Mouse (Mus musculus): ENCODE data around the gene BC025920. TPM values are rescaled to one million over a fixed set of nuclear protein-coding genes. Genes with fewer than 3 reads are reported as not detected.
A peak's percentile ranks its signal among the peaks of the same experiment; 100 is the strongest.

BC025920 gene
- polyA plus RNA-seq, 1 experiment from 2014 or later: 0.55 TPM

- no peaks in the 10 kb centered on the region for H3K36me3 ChIP-seq
- peaks cover 51% of the 10 kb centered on the region for H3K4me1 ChIP-seq
- peak overlapping the region; percentile 54 for H3K4me2 ChIP-seq
- H3K27me3 ChIP-seq (replicated peaks): no peaks in the 10 kb centered on the region
- ATAC-seq (ENCODE audit: insufficient read depth, low FRiP score, low read depth): peak; percentile 44; the same call in 1 of the 2 replicates
- H3K4me3 ChIP-seq (replicated peaks): peak overlapping the region; percentile 30
- no peak overlapping the region for H3K9ac ChIP-seq
- 1% methylated on average over 10 of the region's 12 CpGs for WGBS
- H3K27ac ChIP-seq: peak overlapping the region; percentile 81
- H3K9me3 ChIP-seq: no peaks in the 10 kb centered on the region
These were observed 8.7 kb upstream of the BC025920 start for GRCm38 (mm10) chr10:81597137-81597950.

GRCm38 (mm10) chr10:81598342-81598741 lies 7.7 kb upstream of the BC025920 start:
- WGBS: 36% methylated on average over 3 of the region's 3 CpGs
- Histone ChIP-seq H3K4me1 (peaks cover 51% of the 10 kb centered on the region), H3K27ac (peak overlapping the region; percentile 12; the same call in 1 of the 2 replicates), H3K4me2 (no peak overlapping the region), H3K9me3 (no peaks in the 10 kb centered on the region), H3K36me3 (no peaks in the 10 kb centered on the region), H3K4me3 (replicated peaks) (no peak overlapping the region), H3K9ac (no peak overlapping the region), H3K27me3 (replicated peaks) (no peaks in the 10 kb centered on the region)
- ATAC-seq (ENCODE audit: insufficient read depth, low FRiP score, low read depth): no peak

GRCm38 (mm10) chr10:81598871-81599270 lies 7.2 kb upstream of the BC025920 start:
- no peak overlapping the region for H3K9ac ChIP-seq
- no peak for ATAC-seq (ENCODE audit: insufficient read depth, low FRiP score, low read depth)
- H3K36me3 ChIP-seq: no peaks in the 10 kb centered on the region
- H3K9me3 ChIP-seq: no peaks in the 10 kb centered on the region
- 0 out of 2 replicates have a peak overlapping the region, but pooled peaks have one; percentile 12 for H3K27ac ChIP-seq
- no peaks in the 10 kb centered on the region for H3K27me3 ChIP-seq (replicated peaks)
- WGBS: 33% methylated on average over 6 of the region's 6 CpGs
- H3K4me3 ChIP-seq (replicated peaks): no peak overlapping the region
- no peak overlapping the region for H3K4me2 ChIP-seq
- H3K4me1 ChIP-seq: peaks cover 51% of the 10 kb centered on the region

- ATAC-seq (ENCODE audit: insufficient read depth, low FRiP score, low read depth): no peak
- no peak overlapping the region for H3K9ac ChIP-seq
- peak overlapping the region; percentile 80; the same call in 1 of the 2 replicates for H3K27ac ChIP-seq
- WGBS: 58% methylated on average over 5 of the region's 5 CpGs
- H3K9me3 ChIP-seq: no peaks in the 10 kb centered on the region
- H3K36me3 ChIP-seq: no peaks in the 10 kb centered on the region
- peaks cover 52% of the 10 kb centered on the region for H3K4me1 ChIP-seq
- no peak overlapping the region for H3K4me3 ChIP-seq (replicated peaks)
- H3K27me3 ChIP-seq (replicated peaks): no peaks in the 10 kb centered on the region
- H3K4me2 ChIP-seq: no peak overlapping the region
These were observed 6.4 kb upstream of the BC025920 start for GRCm38 (mm10) chr10:81599630-81600029.

DNA sequence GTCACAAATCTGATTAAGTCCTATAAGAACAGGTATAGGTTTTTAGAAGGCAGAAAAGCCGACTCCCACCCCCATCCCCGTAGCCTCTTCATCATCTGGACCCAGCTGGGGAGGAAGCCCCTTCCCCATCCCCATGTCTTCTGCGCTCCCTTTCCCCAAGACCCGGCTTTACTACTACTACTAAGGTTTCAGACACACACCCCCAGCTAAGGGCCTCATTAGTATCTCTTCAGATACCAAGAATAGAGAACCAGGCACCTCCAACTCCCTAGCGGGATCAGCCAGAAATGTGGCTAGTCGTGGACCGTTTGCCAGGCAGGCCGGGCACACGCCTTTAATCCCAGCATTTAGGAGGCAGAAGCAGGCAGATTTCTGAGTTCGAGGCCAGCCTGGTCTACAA lies 6.0 kb upstream of the BC025920 start:
- 46% methylated on average over 10 of the region's 10 CpGs for WGBS
- peak overlapping the region; percentile 80; the same call in 1 of the 2 replicates for H3K27ac ChIP-seq
- peaks cover 55% of the 10 kb centered on the region for H3K4me1 ChIP-seq
- no peak overlapping the region for H3K9ac ChIP-seq
- ATAC-seq (ENCODE audit: insufficient read depth, low FRiP score, low read depth): no peak
- no peaks in the 10 kb centered on the region for H3K36me3 ChIP-seq
- no peaks in the 10 kb centered on the region for H3K27me3 ChIP-seq (replicated peaks)
- no peak overlapping the region for H3K4me3 ChIP-seq (replicated peaks)
- no peak overlapping the region for H3K4me2 ChIP-seq
- H3K9me3 ChIP-seq: no peaks in the 10 kb centered on the region

GRCm38 (mm10) chr10:81600738-81601203 lies 5.3 kb upstream of the BC025920 start, which contains the start of gene Tle6:
TSS of gene Tle6 (minus strand) at chr10:81601073.
- H3K9ac ChIP-seq: no peak within 1 kb of the TSS

DNA sequence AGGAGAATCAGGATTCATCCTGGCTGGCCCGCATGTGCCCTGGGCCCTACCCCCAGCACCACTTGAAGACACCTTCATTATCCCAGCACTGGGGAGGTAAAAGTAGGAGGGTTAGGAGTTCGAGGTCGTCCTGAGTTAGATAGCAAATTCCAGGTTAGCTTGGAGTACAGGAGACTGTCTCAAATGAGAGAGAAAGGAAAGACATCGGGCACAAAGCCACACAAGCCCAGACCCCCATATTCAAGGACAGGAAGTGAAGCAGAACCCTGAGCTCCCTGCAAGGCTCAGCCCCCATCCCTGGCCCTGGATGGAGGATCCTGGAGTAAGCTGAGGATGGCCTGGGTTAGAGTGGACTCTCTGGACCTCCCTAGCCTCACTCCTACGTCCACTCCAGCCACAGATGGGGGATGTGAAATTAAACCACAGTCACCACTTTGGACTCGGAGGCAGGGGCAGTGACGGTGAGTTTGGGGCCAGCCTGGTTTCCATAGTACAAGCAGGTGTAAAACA lies 4.6 kb upstream of the BC025920 start:
- no peak for ATAC-seq (ENCODE audit: insufficient read depth, low FRiP score, low read depth)
- Histone ChIP-seq H3K27ac (peak overlapping the region; percentile 70; the same call in 1 of the 2 replicates), H3K4me1 (peaks cover 49% of the 10 kb centered on the region), H3K4me3 (replicated peaks) (peak overlapping the region; percentile 32; the same call in 1 of the 2 replicates), H3K9me3 (no peaks in the 10 kb centered on the region), H3K9ac (no peak overlapping the region), H3K4me2 (peak overlapping the region; percentile 68), H3K36me3 (no peaks in the 10 kb centered on the region), H3K27me3 (replicated peaks) (no peaks in the 10 kb centered on the region)
- 26% methylated on average over 7 of the region's 7 CpGs for WGBS

More at GRCm38 (mm10) chr10:81600738-81601203, 5.3 kb upstream of the BC025920 start, which contains the start of gene Tle6:
- peak within 1 kb of the TSS; percentile 68 for H3K4me2 ChIP-seq
- WGBS: under 1% methylated on average over 28 of the region's 28 CpGs
- no peaks in the 10 kb centered on the region for H3K9me3 ChIP-seq
- peak within 1 kb of the TSS; percentile 32 for H3K4me3 ChIP-seq (replicated peaks)
- no peaks in the 10 kb centered on the region for H3K36me3 ChIP-seq
- ATAC-seq (ENCODE audit: insufficient read depth, low FRiP score, low read depth): peak; percentile 81
- H3K27me3 ChIP-seq (replicated peaks): no peaks in the 10 kb centered on the region
- peak within 1 kb of the TSS; percentile 80 for H3K27ac ChIP-seq
- H3K4me1 ChIP-seq: peaks cover 55% of the 10 kb centered on the region

DNA sequence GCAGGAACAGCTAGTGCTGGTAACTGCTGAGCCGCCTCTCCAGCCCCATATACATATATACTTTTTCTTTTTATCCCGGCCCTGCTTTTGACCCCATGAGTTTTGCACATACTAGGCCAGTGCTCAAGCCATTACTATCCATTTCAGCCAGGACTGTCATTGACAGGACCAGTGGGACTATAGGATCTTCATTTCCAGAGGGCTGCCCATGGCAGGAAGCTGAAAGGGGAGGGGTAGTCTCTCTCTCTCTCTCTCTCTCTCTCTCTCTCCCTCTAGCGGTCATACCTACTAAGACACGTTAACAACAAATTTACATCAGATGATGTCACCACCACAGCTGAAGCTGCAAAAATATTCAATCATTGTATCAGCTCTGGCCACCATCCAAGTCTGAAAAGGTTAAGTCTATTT lies 3.3 kb upstream of the BC025920 start:
- H3K27me3 ChIP-seq (replicated peaks): no peaks in the 10 kb centered on the region
- H3K9ac ChIP-seq: no peak overlapping the region
- H3K4me3 ChIP-seq (replicated peaks): no peak overlapping the region
- H3K9me3 ChIP-seq: no peaks in the 10 kb centered on the region
- no peaks in the 10 kb centered on the region for H3K36me3 ChIP-seq
- no peak overlapping the region for H3K4me2 ChIP-seq
- WGBS: 22% methylated on average over 4 of the region's 4 CpGs
- peak overlapping the region; percentile 3; the same call in 1 of the 2 replicates for H3K27ac ChIP-seq
- no peak for ATAC-seq (ENCODE audit: insufficient read depth, low FRiP score, low read depth)
- H3K4me1 ChIP-seq: peaks cover 42% of the 10 kb centered on the region

GRCm38 (mm10) chr10:81604019-81604967 lies 1.8 kb upstream of the BC025920 start:
- H3K9me3 ChIP-seq: no peaks in the 10 kb centered on the region
- 78% methylated on average over 12 of the region's 12 CpGs for WGBS
- no peak overlapping the region for H3K4me3 ChIP-seq (replicated peaks)
- no peak for ATAC-seq (ENCODE audit: insufficient read depth, low FRiP score, low read depth)
- no peaks in the 10 kb centered on the region for H3K27me3 ChIP-seq (replicated peaks)
- H3K4me1 ChIP-seq: peaks cover 32% of the 10 kb centered on the region
- peak overlapping the region; percentile 77 for H3K4me2 ChIP-seq
- peak overlapping the region; percentile 95; the same call in 1 of the 2 replicates for H3K27ac ChIP-seq
- H3K36me3 ChIP-seq: no peaks in the 10 kb centered on the region
- no peak overlapping the region for H3K9ac ChIP-seq

GRCm38 (mm10) chr10:81604968-81605665 lies 953 bp upstream of the BC025920 start:
- Histone ChIP-seq H3K36me3 (no peaks in the 10 kb centered on the region), H3K9me3 (no peaks in the 10 kb centered on the region), H3K4me2 (peak overlapping the region; percentile 77), H3K4me1 (peaks cover 29% of the 10 kb centered on the region), H3K27me3 (replicated peaks) (no peaks in the 10 kb centered on the region), H3K4me3 (replicated peaks) (peak overlapping the region; percentile 54), H3K9ac (no peak overlapping the region; the same call in 1 of the 2 replicates), H3K27ac (peak overlapping the region; percentile 95)
- ATAC-seq (ENCODE audit: insufficient read depth, low FRiP score, low read depth): peak; percentile 20; the same call in 1 of the 2 replicates
- 18% methylated on average over 29 of the region's 29 CpGs for WGBS

- Histone ChIP-seq H3K27ac (peak overlapping the region; percentile 95), H3K27me3 (replicated peaks) (no peaks in the 10 kb centered on the region), H3K4me1 (peaks cover 25% of the 10 kb centered on the region), H3K36me3 (no peaks in the 10 kb centered on the region), H3K9me3 (no peaks in the 10 kb centered on the region), H3K9ac (peak overlapping the region; percentile 11; the same call in 1 of the 2 replicates), H3K4me2 (peak overlapping the region; percentile 77), H3K4me3 (replicated peaks) (peak overlapping the region; percentile 54)
- no peak for ATAC-seq (ENCODE audit: insufficient read depth, low FRiP score, low read depth)
- 2% methylated on average over 14 of the region's 14 CpGs for WGBS
These were observed 450 bp upstream of the BC025920 start for GRCm38 (mm10) chr10:81605666-81605973.

Measured in stomach, embryonic 15.5 days (tissue).